Mouse (Mus musculus) adrenal gland, postnatal 4 days (tissue): Measurements from ENCODE around the gene Map3k7. TPM values are rescaled to one million over a fixed set of nuclear protein-coding genes. Genes with fewer than 3 reads are reported as not detected.

Experiments used
- DNase-seq, 2 experiments: peaks; one replicate each; pipeline ENCODE4 v3.0.0; 2021 to 2022; ENCODE audit warnings: low spot score in 2 of 2, mixed read lengths in 2 of 2
- total RNA-seq, 2 experiments: library from RNA; stranded (reverse); gene quantifications; 2 replicates each; pipeline ENCODE4 v1.2.3; 2021

Map3k7 gene
- total RNA-seq, 2 experiments from 2014 or later = 47.8 to 55.2 TPM

DNA sequence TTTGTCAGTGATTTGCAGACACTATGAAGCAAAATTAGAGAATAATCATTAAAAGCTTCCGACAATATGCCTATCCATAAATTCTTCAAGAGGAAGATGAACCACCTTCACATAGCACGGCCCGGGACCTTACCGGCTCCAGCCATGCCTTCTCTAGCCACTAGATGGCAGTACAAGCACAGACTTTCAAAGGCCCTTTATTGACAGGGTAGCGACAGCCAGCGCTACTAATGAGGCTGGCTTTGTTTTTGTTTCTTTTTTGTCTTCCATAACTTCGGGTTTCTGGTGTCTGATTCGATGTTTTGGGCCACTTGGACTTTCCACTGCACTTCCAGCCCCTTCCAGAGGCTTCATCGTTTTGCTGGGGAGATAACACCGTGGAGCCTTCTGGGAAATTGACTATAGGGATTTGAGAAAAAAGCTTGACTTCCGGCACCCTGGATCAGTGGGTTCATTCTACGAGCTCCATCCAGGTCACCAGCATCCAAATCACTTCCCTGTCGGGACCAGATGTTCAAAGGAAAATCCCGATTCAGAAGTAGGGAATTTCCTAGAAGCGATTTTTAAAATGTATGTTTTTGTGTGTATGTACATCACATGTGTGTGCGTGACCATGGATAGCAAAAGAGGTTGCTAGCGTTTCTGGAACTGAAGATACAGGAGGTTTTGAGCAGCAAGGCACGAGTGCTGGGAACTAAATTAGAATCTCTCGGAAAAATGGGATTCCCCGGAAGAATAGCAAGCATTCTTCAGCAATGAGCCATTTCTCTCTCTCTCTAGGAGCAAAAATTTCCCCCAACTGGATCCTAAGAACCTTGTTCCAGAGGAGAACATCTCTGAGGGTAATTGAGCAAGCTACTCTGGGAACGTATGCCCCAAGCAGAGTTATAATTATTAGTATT lies 91.5 kb downstream of the Map3k7 start:
- peak; percentile 52 to 72 for DNase-seq

DNA sequence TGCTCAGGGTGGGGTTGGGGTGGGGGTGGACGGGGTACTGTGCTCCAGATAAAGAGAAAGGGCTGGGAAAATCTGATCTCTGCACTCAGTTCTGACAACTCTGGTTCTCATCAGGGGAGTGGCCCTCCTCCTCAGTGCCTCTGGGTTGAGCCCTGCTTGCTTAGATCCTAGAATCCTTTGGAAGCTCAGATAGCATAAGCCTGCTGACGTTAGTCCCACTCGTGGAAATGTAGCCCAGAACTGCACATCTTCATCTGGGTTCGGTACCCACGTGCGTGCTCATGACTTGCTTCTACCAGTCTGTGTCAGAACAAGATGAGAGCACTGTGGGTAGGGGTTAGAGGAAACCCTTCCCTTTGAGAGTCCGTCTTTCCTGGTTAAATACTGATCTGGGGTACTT lies 92.5 kb downstream of the Map3k7 start:
- no peak for DNase-seq

- DNase-seq = no peak
Measured at GRCm38 (mm10) chr4:32057102-32057501, 93.2 kb downstream of the Map3k7 start.

GRCm38 (mm10) chr4:32060686-32061085 lies 96.8 kb downstream of the Map3k7 start:
- DNase-seq = no peak

GRCm38 (mm10) chr4:32062381-32063059 lies 98.6 kb downstream of the Map3k7 start:
- DNase-seq = no peak

DNA sequence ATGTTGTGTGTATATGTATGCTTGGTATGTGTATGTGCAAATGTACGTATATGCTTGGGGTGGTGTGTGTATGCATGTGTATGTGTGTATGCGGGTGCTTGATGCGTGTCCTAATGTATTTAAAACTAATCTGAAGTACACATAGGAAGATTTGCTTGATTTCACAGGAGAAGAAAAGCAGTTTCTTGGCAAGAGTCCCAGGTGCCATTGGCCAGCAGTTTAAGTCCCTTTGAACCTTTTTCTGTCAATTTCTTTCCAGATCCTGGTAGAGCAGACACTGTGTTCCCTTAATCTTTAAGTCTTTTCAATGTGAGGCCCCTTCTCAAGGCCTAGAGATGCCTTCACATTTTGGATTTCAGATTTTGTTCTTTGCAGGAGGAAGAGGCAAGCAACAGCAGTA lies 99.4 kb downstream of the Map3k7 start:
- no peak for DNase-seq
